Mouse (Mus musculus): ENCODE data around the gene Spry1.

The Spry1 gene

DNA sequence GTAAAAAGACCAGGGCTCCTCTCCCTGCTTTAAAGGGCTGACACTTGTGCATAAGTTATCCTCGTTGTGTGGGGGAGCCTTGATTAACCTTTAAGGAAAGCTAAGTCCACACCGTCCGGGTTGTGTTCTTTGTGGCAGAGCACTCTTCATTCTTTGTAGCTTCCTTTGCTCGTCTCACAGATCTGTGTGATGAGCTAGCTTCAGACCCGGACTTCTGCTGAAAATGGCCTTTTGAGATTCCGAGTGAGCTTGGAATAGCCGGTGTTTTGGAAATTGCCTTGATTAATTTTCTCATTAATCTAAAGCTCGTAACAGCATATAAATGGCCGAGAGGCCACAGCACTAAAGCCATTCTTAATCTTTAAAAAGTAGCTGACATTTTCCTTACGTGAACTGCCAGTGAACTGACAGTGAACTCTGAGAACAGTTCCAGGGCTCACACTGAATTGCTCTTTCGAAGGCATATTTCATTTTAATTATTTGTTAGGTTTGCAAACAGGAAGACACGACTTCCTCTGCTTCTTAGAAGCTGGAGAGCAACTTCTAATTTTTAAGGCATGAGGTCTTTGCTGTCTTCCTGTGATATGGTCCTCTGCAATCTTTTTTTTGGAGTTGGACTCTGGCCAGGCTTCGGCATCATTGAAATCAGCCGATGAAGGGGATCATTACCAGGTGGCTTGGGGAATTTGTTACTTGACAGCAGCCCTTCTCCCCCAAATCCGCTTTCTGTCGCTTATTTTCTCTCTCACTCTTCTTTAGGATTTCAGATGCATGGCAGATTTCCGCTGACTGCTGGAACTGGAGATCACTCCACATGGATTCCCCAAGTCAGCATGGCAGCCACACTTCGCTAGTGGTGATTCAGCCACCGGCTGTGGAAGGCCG lies 2.3 kb downstream of the Spry1 start:
- no peak for DNase-seq (ENCODE audit: low read depth, low spot score)

DNA sequence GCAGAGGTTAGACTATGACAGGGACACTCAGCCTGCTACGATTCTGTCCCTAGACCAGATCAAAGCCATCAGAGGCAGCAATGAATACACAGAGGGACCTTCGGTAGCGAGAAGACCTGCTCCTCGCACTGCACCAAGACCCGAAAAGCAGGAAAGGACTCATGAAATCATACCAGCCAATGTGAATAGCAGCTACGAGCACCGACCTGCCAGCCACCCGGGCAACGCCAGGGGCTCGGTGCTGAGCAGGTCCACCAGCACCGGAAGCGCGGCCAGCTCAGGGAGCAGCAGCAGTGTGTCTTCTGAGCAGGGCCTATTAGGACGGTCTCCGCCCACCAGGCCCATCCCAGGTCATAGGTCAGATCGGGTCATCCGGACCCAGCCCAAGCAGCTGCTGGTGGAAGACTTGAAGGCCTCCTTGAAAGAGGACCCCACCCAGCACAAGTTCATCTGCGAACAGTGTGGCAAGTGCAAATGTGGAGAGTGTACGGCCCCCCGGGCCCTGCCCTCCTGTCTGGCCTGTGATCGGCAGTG lies 3.0 kb downstream of the Spry1 start:
- no peak for DNase-seq (ENCODE audit: low read depth, low spot score)

DNA sequence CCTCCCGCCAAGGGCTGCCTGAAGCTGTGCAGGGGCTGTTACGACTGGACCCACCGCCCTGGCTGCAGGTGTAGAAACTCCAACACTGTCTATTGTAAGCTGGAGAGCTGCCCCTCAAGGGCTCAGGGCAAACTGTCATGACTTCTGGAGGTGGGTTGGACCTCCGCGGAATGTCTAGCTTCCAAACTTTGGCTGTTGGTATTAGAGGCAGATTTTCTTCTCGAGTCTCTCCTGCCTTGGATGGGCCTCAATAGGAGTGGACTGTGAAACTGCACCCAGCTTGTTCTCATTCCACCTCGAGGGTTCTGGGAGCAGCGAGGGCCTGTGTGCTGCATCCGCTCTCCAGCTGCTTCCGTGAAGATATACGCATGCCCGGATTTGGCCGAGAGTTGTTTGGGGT lies 3.7 kb downstream of the Spry1 start:
- DNase-seq (ENCODE audit: low read depth, low spot score) = no peak

DNA sequence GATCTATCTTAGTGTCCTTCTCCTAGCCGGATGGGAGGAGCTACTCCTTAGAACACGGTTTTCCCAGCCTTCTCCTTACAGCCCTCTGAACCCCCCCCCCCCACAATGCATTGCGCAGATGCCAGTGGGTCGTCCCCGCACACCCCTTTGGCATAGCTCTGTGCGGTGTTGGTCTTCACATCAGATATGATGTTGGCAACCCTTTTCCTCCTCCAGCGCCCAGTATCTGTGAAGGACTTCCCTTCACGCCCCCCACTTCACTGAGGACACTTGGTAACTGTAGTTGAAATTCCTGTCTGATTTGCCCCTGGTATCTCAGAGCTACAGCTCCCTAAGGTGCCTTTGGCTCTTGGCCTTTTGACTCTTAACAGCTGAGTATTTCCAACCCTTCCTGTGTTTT lies 4.2 kb downstream of the Spry1 start:
- no peak for DNase-seq (ENCODE audit: low read depth, low spot score)

DNA sequence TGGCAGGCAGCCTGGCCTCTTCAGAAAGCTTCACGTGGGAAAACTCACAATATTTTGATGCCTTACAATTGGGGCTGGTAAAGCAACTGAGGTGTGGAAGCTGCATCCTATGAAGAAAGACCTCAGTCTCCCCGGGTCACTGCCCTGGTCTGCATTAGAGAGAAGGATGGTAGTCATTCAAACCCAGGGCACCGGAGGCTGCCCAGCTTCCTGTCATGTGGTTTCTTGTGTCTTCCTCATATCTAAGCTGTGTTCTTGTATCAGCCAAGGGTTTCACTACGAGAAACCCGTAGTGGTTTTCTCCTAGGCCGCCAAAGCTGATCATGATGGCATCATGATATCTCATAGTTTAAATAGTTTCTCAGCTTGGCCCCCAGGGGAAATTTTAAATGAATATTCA lies 5.3 kb downstream of the Spry1 start:
- no peak for DNase-seq (ENCODE audit: low read depth, low spot score)

DNA sequence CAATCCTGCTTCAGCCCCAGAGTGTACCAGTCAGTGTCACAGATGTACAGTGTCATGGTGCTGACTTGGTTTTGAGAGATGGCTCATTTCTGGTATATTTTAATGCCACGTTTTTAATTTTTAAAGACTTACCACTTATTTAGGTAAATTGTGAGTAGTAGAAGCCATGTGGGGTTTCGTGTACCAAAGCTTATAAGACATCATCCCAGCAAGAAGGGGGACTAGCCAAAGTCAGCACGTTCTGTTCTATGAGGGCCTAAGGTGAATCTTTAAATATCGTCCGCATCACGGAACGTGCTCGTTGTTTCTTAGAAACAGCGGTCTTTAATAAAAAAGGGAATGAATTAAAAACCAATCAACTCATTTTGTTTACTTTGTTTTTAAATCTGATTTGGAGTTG lies 6.5 kb downstream of the Spry1 start:
- no peak for DNase-seq (ENCODE audit: low read depth, low spot score)

DNA sequence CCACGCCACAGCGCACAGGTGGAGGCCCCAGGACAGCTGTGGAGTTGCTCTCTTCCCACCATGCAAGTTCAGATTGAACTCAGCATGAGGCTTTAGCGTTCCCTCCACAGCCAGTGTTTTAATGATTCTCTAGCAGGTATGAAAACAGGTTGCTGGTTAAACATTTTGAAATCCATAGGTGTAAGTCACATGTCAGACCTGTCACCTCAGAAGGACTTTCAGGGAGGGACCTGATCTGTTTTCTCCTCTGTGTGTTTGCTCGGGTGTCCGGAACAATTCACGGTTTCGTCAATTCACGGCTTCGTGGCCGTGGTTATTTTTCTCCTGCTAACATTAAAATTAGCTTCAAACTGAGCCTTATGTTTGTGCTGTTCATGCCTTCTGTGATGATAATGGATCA lies 7.5 kb downstream of the Spry1 start:
- DNase-seq (ENCODE audit: low read depth, low spot score) = no peak

DNA sequence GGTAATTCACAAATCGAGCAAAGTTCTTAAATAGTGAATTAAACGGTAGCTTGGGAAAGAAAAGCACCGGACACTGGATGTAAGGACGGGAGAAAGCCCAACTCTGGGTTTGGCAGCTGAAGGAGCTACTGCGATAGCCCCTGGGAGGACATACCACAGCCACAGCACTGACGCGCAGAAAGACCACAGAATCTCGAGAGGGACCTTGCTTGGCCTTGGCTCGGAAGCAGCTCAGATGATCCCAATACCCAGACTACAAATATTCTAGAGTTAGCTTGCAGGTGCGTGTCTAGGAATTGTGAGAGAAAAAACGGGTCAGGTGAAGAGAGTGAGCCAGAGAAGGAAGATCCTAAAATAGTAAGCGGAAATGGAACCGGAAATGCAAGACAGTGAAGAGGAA lies 8.5 kb downstream of the Spry1 start:
- no peak for DNase-seq (ENCODE audit: low read depth, low spot score)

DNA sequence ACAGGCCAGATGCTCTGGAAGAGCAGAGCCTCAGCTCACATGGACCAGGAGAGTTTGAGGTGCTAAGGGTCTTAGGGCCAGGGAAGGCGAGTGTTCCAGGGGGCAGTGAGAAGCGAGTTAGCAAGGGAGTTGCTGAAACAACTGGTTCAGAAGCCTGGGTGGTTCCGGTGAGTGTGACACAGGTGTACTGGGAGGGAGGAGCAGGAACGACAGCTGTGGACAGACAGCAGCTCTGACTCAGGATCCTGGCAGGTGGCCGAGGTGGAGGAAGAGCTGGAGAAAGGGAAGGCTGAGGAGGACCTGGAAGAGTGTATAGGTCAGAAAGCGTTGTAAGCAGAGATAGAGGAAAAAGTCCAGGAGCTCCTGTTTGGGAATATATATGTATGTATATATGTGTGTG lies 9.5 kb downstream of the Spry1 start:
- DNase-seq (ENCODE audit: low read depth, low spot score) = no peak

DNA sequence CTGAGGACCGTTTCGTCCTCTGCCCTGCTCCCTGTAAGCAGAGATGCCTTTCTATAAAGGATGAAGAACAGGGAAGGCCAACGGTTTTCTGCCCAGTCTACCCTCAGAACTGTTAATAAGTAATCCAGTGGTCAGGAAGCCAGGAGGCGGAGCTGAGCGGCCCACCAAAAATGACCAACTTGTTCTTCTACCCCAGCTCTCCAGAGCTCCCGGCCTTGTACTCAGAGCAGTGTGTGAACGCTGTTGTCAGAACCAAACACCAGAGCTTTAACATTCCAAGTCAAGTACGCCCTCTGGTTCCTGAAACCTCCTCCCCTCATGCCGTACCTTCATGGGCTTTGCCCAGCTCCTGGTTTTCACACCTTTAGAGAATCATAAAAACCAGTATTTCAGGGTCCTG lies 12.8 kb downstream of the Spry1 start:
- no peak for DNase-seq (ENCODE audit: low read depth, low spot score)

DNA sequence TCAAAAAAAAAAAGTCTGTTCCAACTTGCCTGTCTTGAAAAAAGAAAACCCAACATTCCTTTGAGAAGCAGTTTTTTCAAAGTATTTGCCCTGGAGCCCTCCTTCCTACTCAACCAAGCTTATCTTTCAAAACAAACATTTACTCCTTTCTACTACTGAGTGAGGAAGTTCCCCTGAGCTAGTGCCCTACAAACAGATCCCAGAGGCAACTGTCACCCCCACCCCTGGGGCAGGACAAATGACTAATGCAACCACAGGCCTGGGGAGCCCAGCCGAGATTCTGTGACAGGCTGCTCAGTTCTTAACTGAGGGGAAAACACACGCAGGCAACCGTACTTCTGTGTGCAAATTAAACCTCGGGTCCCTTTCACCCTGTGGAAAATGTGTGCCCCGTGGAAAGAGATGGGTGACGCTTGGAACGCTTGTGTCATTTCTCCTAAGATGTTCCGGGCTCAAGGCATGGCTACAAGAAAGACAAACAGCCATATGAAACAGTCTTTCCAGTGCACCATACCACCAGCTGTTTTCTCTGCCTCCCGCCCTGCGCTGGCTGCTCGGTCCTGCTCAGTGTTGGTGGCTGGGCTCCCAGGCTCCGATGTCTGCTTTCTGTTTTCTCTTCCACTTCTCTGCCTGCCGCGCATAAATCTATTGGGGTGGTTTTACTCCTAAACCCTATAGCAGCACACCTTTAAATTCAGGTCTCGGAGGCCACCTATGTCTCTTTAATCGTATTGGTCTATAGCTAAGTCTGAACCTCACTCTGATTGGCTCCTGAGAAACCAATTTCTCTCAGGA lies 14.4 kb downstream of the Spry1 start:
- no peak for DNase-seq (ENCODE audit: low read depth, low spot score)

DNA sequence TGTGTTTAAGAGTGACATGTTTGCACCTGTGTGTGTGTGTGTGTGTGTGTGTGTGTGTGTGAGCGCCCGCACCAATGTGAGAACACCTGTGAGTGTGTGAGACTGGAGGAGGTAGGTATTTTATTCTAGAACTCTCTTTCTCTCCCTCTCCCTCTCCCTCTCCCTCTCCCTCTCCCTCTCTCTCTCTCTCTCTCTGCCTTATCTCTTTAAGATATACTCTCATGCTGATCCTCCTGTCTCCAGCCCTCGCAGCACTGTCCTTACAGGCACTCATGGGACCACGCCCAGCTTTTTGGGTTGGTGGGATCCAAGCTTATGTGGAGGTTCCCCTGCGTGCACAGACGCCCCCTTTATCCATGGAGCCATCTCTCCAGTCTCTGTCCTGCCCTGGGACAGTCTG lies 15.0 kb downstream of the Spry1 start:
- DNase-seq (ENCODE audit: low read depth, low spot score) = no peak

DNA sequence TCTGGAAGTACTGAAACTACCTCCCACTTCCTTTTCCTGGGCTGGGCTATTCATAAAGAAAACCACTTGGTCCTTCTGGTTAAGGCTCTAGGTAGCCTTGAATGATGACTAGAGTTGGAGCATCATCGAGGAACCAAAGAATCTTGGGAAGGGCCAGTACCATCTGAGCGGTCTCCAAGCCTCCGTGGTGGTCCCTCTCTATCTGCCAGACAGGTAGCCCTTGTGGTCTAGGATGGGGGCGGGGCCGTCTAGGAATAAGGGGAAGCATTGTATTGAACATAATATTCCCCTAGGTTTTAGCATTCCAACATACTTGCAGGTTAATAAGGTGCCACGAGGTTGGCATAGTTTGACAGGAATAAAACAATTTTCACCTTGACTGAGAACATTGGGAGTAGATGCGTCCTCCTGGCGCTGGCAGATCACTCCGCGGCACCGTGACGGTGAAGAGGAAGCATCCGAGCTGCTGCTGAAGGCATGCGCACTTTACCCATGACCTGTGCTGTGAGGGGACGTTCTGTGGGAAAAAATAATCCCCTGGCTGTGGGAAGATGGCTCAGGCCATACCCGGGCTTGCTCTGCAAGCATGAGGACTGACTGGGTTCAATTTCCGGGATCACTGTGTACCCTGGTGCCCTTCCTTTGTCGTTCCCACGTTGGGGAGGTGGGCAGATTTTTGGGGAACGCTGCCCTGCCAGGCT lies 16.3 kb downstream of the Spry1 start:
- no peak for DNase-seq (ENCODE audit: low read depth, low spot score)

DNA sequence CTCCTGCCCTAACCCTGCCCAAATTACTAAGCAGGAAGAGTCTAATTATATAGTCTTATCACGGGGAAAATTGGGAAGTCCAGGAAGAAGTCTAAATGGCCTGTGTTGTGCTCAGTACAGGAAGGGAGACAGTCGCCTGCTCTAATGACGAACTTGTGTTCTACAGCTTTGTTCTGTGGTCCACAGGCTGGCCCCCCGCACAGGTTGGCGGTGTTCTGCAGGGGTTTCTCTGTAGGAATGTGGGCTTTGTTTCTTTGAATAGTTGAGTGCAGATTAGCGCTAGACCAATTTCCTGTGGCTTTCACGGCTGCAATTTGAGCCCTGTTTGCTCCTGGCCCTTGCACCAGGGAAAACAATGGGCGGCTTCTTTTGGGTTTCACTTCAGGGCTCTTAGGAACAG lies 17.3 kb downstream of the Spry1 start:
- no peak for DNase-seq (ENCODE audit: low read depth, low spot score)

DNA sequence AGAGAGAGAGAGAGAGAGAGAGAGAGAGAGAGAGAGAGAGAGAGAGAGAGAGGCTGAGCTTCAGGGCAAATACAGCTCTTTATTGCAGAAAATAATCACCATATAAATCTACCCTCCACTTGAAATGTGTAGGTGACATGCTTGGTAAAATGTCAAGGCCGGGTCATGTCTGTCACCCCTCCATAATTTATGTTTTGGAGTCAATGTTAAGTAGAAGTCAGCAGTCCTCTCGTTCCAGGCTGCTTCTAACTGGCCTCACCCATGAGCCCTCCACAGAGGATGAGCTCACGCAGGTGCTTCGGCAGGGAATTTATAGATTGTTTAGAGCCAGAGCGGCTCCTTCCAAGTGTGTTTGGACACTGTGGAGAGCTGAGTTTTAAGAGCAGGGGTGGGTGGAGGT lies 18.4 kb downstream of the Spry1 start:
- DNase-seq (ENCODE audit: low read depth, low spot score) = no peak

DNA sequence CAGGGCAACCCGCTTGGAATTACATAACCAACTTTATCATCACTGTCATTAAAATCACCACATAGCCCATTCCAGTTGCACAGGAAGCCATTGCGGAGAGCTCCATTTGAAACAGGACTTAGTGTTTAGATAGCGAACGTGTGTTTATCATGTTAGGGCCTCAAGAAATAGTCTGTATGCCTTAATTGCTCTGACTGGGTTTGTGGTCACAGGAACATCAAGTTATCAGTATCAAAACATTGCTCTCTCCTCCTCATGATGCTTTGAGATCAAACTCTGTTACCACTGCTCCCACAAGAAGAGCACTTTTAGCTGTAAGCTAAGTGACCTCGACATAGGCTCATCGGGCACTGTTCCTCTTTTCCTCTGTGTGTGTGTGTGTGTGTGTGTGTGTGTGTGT lies 19.9 kb downstream of the Spry1 start:
- DNase-seq (ENCODE audit: low read depth, low spot score) = no peak

DNA sequence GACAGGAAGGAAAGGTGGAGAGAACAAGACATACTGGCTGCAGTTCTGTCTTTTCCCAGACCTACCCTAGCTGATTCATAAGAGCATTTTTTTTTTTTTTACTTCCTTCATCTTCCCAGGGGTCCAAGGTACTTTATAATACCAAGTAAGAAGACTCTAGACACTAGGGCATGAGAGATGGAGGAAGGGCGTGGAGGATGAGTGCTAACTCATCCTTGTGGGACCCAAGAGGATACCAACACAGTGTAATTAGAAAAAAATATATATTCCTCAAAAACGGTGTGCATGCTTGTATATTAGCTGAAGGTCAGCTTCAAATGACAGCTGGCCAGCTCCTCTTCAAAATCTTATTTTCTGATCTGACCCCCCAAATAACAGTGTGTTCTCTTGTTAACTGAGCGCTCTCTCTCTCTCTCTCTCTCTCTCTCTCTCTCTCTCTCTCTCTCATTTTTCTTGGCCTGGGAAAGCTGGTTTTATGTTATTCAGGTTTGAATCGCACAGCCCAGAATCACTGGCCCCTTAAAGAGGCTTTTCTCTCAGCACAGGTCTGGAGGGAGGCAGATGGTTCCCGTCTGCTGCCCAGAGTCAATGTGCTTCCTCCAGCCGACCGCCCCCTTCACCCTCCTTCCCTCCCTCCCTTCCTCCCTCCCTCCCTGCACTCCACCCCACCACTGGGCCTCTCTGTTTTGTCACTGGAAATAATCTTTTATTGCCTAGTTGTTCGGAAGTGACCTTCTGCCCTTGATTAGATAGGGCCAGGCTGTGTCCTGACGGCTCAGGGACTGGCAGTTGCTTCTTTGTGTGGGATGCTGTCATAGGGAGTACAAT lies 26.8 kb downstream of the Spry1 start:
- DNase-seq (ENCODE audit: low read depth, low spot score) = no peak

DNA sequence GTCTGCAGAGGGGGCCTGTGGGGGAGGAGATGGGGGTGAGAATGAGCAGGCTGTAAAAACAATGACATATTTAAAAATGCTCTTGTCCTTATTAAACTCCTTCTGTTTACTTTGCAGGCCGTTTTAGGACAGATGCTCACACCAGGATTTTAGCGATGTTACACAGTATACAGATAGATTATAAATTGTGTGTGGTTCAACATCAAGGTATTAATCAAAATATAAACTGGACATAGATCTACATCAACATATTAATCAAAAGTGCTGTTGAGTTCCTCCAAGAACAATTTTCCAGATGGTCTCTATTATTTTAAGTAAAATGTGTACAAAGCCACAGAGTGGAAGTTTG lies 27.3 kb downstream of the Spry1 start:
- no peak for DNase-seq (ENCODE audit: low read depth, low spot score)

DNA sequence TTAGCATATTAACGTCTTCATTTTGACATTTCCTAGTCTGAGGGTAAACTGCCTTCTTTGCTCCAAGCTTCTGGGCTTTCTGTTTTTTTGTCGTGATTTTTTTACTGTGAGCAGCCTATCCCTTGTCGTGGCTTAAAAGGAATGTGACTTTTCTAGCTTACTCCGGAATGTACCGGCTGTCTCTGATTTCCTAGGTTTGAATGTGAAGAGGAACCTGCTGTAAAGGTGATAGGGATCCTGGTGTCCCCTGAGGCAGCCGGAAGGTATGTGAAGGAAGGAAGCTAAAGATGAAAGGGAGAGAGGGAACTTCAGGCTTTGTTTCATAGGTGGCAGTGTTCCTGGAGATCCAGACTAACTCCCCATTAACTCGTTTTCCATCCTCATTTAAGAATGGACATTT lies 28.0 kb downstream of the Spry1 start:
- no peak for DNase-seq (ENCODE audit: low read depth, low spot score)

DNA sequence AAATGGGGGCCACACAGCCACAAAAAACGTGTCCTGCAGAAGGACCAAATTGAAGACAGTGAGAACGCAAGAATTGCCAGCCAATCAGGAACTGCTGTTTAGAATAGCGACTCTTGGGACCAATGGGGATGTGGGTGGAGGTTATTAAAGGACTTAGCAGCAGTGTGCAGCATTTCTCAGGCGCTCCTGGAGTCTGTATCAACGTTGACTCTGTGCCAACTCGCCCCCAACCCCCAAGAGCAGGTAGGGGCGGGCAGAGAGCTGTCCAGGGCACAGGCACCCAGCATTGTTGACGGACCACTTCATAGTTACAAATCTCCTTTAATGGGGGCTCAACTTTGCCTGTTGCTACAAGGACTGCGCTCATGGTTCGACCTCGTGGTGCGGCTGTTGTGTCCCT lies 28.9 kb downstream of the Spry1 start:
- DNase-seq (ENCODE audit: low read depth, low spot score) = no peak

DNA sequence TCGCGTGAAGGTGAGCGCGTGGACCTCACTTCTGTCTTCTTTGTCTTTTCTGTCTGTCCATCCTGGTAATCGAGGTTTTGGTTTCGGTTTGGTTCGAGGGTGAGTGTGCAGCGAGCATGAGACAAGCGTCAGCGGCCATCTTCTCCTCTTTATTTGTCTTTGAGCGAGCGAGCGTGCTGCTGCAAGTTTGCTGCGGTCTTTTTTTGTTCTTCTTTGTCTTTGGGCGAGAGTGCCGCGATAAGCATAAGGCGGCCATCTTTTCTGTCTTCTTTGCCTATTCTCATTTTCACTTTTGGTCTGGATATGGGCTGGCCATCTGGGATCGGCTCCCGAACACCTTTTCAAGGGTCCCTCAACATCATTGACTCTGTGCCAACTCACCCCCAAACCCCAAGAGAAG lies 29.4 kb downstream of the Spry1 start:
- DNase-seq (ENCODE audit: low read depth, low spot score) = no peak
